Mouse (Mus musculus): ENCODE results near the gene Mul1.

DNA sequence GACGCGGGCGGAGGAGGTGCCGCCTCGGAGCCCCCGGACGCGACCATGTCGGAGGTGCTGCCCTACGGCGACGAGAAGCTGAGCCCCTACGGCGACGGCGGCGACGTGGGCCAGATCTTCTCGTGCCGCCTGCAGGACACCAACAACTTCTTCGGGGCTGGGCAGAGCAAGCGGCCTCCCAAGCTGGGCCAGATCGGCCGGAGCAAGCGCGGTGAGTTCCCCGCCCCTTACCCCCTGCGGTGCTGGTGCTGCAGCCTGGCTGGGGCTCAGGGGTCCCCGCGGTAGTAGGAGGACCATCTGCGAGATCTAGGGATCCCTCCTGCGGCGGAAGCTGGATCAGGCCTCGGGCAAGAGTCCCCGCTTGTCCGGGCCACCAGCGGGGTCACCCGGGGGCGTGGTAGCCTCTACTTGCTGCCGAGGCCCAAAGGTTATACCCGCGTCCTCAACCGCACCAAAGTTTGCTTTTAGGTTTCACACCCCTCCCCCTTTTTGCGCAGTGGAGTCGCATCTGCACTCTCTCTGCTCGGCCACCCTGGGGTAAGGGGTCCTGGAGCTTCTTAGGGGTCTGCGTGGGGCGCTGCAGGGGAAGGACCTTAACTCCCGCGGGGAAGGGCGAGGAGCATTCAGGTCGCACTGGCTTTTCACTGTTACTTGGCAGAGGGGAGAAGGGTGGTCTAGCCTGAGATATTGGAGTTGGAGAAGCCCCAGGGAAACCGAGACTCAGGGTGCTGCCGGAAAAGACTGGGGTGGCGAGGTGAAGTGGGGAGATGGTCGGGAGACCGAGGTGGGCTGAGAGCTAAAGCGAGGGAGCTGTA, 20.9 kb downstream of the Mul1 start:
- TF ChIP-seq CTCF (IDR thresholded peaks at IDR 0.05; ENCODE audit: extremely low read depth, insufficient read depth, low read length) (no peak), POLR2A (IDR thresholded peaks at IDR 0.05; ENCODE audit: extremely low read depth, insufficient read depth, low read length) (0 out of 2 replicates have a peak, but pooled peaks have one; percentile 6)
